Mouse (Mus musculus) heart, adult 2 months (tissue): Measurements from ENCODE around the gene Vps37b.

Source experiments
- CTCF ChIP-seq: fragments of 200-600 bp; IDR thresholded peaks from 2 replicates; pipeline ENCODE4 v1.8.1; 2022; ENCODE audit warnings: antibody characterized with exemption, mild to moderate bottlenecking, moderate library complexity
- EP300 ChIP-seq: fragments of 200-500 bp; IDR thresholded peaks from 2 replicates; pipeline ENCODE4 v1.6.1; 2011; ENCODE audit warnings: low read depth, low read length, control low read depth; ENCODE audit not compliant: insufficient read depth
- POLR2A ChIP-seq: fragments of 200-500 bp; IDR thresholded peaks from 2 replicates; pipeline ENCODE4 v1.6.1; 2011; ENCODE audit warnings: mild to moderate bottlenecking, low read depth, low read length, control low read depth; ENCODE audit not compliant: insufficient read depth

- TF ChIP-seq CTCF (no peak), POLR2A (no peak), EP300 (no peak)
Observed at GRCm38 (mm10) chr5:123961046-123961445, 71.0 kb downstream of the Vps37b start.
